Mouse (Mus musculus) heart, embryonic 14.5 days (tissue): Measurements from ENCODE around the gene Man1a. TPM values are rescaled to one million over a fixed set of nuclear protein-coding genes. Genes with fewer than 3 reads are reported as not detected.

Experiments
- ATAC-seq: fragments of 200-750 bp; cut with Nextera tagmentation; 2 replicates; pipeline ENCODE4 v1.8.0; 2017; ENCODE audit warnings: low read depth, moderate TSS enrichment; ENCODE audit not compliant: insufficient number of reproducible peaks, insufficient read depth, low FRiP score
- H3K27ac ChIP-seq, 2 experiments: fragments of 200-500 bp in 1 of 2; fragments of 300-500 bp in 1 of 2; sonication (generic) in 1 of 2; replicated peaks in 1 of 2; 2 replicates each; pipeline ENCODE4 v1.5.1; 2012 to 2014; ENCODE audit warnings: low read depth in 2 of 2, low read length in 2 of 2, control low read depth in 1 of 2, mild to moderate bottlenecking in 1 of 2, mixed read lengths in 1 of 2; ENCODE audit not compliant: control insufficient read depth in 1 of 2, insufficient read depth in 1 of 2
- H3K27me3 ChIP-seq: fragments of 300-500 bp; sonication (generic); 2 replicates; pipeline ENCODE4 v1.6.1; 2014; ENCODE audit warnings: mild to moderate bottlenecking, low read length, control low read depth; ENCODE audit not compliant: control insufficient read depth, insufficient read depth
- H3K36me3 ChIP-seq: fragments of 300-500 bp; sonication (generic); 2 replicates; pipeline ENCODE4 v1.6.1; 2014; ENCODE audit warnings: mild to moderate bottlenecking, control low read depth, low read length, mixed read lengths; ENCODE audit not compliant: control insufficient read depth, insufficient read depth
- H3K4me1 ChIP-seq, 2 experiments: fragments of 200-500 bp in 1 of 2; fragments of 300-500 bp in 1 of 2; sonication (generic) in 1 of 2; 2 replicates each; pipeline ENCODE4 v1.6.1; 2012 to 2014; ENCODE audit warnings: low read length in 2 of 2, control low read depth in 1 of 2, mixed read lengths in 1 of 2; ENCODE audit not compliant: control insufficient read depth in 2 of 2, insufficient read depth in 2 of 2
- H3K4me2 ChIP-seq: fragments of 300-500 bp; sonication (generic); 2 replicates; pipeline ENCODE4 v1.6.1; 2014; ENCODE audit warnings: mild to moderate bottlenecking, low read length
- H3K4me3 ChIP-seq, 2 experiments: fragments of 200-500 bp in 1 of 2; fragments of 300-500 bp in 1 of 2; sonication (generic) in 1 of 2; 2 replicates each; pipeline ENCODE4 v1.5.1; 2012 to 2014; ENCODE audit warnings: low read length in 2 of 2, mild to moderate bottlenecking in 2 of 2, control low read depth in 1 of 2, low read depth in 1 of 2, moderate library complexity in 1 of 2; ENCODE audit not compliant: control insufficient read depth in 1 of 2, insufficient read depth in 1 of 2
- H3K9ac ChIP-seq: fragments of 300-500 bp; sonication (generic); 2 replicates; pipeline ENCODE4 v1.6.1; 2014; ENCODE audit warnings: mild to moderate bottlenecking, low read length
- H3K9me3 ChIP-seq: fragments of 300-500 bp; sonication (generic); 2 replicates; pipeline ENCODE4 v1.6.1; 2016; ENCODE audit warnings: low read length, control low read depth; ENCODE audit not compliant: control insufficient read depth
- whole genome bisulfite sequencing: fragments of 180-500 bp; shearing (Covaris S2); extraction: QIAGEN DNeasy Blood & Tissue Kit; methylation state at CpG from one replicate; pipeline ENCODE4 v1.1.7; 2014; 5-methylcytosine and 5-hydroxymethylcytosine counted together
- polyA plus RNA-seq: library from polyadenylated mRNA; unstranded; fragments of >200 nt; fragmentation: Nextera tagmentation; extraction: Ambion mirVana; gene quantifications from 2 replicates; pipeline ENCODE4 v1.2.1, GENCODE M21; 2014

The Man1a gene
- 8.1 and 8.6 TPM in 2 replicates for polyA plus RNA-seq

DNA sequence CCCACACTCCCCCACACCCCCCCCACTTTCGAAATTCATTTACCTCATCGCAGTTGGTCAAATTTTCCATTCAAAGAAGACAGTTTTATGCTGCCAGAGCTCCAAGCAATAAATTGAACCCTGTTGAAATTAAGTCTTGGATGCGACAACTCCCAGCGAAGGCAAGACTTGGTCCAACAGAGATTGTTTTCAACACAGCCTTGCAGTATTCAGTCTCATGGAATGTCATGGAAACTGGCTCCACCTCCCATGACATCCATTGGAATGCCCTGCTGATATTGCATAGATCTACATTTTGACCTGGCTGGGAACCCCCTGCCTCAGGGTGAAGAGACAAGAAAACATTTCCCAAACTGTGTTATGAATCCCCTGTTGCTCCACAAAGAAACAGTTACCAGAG lies at the start of gene Man1a:
Gene Man1a (minus strand): TSS at position 190 of the 400 bp plus-strand sequence.
- WGBS: 9% methylated on average over 4 of the region's 4 CpGs
- Histone ChIP-seq H3K4me2 (peak within 1 kb of the TSS; percentile 83), H3K27me3 (no peaks in the 10 kb centered on the region), H3K27ac (peak within 1 kb of the TSS; percentile 39 to 52; a peak in 3 of 4 replicates), H3K36me3 (no peaks in the 10 kb centered on the region), H3K4me1 (peaks cover 12 to 26% of the 10 kb centered on the region in 2 experiments), H3K9ac (peak within 1 kb of the TSS; percentile 78), H3K9me3 (no peaks in the 10 kb centered on the region), H3K4me3 (peak within 1 kb of the TSS; percentile 66 to 78)
- no peak for ATAC-seq

DNA sequence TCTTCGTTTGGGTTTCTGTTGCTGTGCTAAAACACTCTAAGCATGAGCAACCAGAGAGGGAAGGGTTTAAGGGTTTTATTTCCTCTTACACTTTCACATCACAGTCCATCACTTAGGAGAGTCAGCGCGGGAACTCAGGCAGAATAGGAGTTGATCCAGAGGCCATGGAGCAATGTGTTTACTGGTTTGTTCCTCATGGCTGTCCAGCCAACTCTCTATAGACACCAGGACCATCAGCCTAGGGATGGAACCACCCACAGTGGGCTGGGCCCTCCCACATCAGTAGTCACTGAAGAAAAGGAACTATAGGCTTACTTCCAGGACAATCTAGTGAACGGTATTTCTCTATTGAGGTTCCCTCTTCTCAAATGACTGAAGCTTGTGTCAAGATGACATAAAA lies 45.4 kb upstream of the Man1a start:
- no peak overlapping the region for H3K9ac ChIP-seq
- no peak overlapping the region for H3K4me2 ChIP-seq
- 86% methylated on average over 4 of the region's 4 CpGs for WGBS
- H3K27ac ChIP-seq: no peak overlapping the region
- H3K36me3 ChIP-seq: no peaks in the 10 kb centered on the region
- H3K9me3 ChIP-seq: no peaks in the 10 kb centered on the region
- H3K4me1 ChIP-seq: peaks cover 3 to 6% of the 10 kb centered on the region in 2 experiments; a peak in 3 of 4 replicates
- no peak for ATAC-seq
- no peak overlapping the region for H3K4me3 ChIP-seq
- no peaks in the 10 kb centered on the region for H3K27me3 ChIP-seq

DNA sequence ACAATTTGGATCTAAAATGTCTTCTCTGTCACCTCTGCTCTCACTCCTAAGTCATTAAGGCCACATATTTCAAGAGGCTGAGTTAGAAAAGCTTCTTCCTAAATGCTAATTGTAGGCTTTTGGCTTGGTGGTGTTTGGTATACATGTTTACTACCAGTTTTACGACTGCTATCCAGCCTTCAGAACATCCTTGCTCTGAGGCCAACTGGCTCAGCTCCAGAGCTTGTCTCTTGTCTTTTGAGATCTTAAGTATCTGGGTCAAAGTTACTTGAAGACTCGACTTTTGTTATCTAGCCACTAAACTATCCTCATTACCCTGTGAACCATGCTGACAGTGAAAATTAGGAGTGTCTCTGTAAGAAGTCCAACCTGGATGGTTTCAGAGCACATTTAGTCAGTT lies 44.0 kb upstream of the Man1a start:
- H3K36me3 ChIP-seq: no peaks in the 10 kb centered on the region
- no peak overlapping the region for H3K4me3 ChIP-seq
- no peak overlapping the region for H3K4me2 ChIP-seq
- peaks cover 3 to 6% of the 10 kb centered on the region in 2 experiments; a peak in 3 of 4 replicates for H3K4me1 ChIP-seq
- H3K9me3 ChIP-seq: no peaks in the 10 kb centered on the region
- no peak overlapping the region for H3K27ac ChIP-seq
- no peak overlapping the region for H3K9ac ChIP-seq
- no peaks in the 10 kb centered on the region for H3K27me3 ChIP-seq
- 49% methylated on average over 2 of the region's 2 CpGs for WGBS
- ATAC-seq: no peak

DNA sequence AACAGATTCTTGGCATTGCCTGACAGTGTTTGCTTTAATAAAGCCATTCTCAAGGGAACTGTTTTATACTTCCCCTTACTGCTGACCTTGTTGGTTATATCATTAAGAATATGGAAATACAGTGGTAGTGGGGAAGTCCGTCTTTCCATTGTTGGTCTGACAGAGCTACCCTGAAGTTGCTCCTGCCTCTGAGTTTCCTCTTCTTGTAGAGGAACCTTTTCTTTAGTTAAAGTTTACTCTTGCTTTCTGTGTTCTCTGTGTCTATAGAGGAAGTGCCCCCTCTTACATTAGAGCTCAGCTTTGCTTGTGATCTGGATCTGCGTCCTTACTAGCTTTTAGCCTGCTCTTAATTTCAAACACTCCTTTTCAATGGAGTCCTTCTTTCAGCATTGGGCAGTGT lies 42.9 kb upstream of the Man1a start:
- ATAC-seq: no peak

DNA sequence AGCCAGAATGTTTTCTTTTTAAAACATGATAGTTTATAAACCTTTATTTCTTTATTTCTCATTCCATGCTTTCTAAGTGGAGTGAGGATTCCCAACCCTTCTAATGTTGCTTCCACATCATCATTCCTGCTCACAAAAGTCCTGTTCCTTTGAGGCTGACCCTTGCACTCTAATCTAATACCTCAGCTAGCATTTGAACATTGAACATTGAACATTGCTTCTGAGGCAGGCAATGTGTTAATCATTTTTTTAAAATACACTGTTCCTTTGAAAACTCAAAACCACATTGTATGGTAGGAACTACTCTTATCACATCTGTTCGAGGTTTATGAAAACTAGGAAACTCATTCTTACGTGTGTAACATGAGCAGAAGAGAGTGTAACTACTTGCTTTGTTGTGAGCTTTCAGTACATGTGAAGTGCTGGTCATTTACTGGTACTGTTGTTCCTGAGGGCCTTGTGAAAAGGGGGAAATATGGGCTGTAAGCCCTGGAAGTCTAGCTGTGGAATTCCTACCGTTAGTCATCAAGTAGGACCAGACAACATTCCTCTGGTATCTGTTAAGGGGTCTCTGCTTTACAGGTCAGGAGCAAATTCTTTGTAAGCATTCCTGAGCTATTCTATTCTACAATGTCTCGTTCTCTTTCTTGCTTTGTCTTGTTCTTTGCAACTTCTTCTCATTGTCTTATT lies 42.0 kb upstream of the Man1a start:
- Histone ChIP-seq H3K4me3 (no peak overlapping the region), H3K27ac (peak overlapping the region; percentile 1 to 53; a peak in 1 of 4 replicates), H3K4me1 (peaks cover 3 to 6% of the 10 kb centered on the region in 2 experiments; a peak in 3 of 4 replicates), H3K9me3 (no peaks in the 10 kb centered on the region), H3K4me2 (no peak overlapping the region), H3K36me3 (no peaks in the 10 kb centered on the region), H3K9ac (no peak overlapping the region), H3K27me3 (no peaks in the 10 kb centered on the region)
- ATAC-seq: no peak
- WGBS: 14% methylated on average over 4 of the region's 4 CpGs

More for the DNA sequence above, 42.9 kb upstream of the Man1a start:
- peaks cover 3 to 6% of the 10 kb centered on the region in 2 experiments; a peak in 3 of 4 replicates for H3K4me1 ChIP-seq
- peak overlapping the region in 1 of 2 experiments; percentile 32; a peak in 1 of 4 replicates for H3K27ac ChIP-seq
- H3K4me3 ChIP-seq: no peak overlapping the region
- no peaks in the 10 kb centered on the region for H3K27me3 ChIP-seq
- no peak overlapping the region for H3K9ac ChIP-seq
- H3K9me3 ChIP-seq: no peaks in the 10 kb centered on the region
- H3K36me3 ChIP-seq: no peaks in the 10 kb centered on the region
- no peak overlapping the region for H3K4me2 ChIP-seq
- WGBS: 69% methylated on average over 2 of the region's 2 CpGs

DNA sequence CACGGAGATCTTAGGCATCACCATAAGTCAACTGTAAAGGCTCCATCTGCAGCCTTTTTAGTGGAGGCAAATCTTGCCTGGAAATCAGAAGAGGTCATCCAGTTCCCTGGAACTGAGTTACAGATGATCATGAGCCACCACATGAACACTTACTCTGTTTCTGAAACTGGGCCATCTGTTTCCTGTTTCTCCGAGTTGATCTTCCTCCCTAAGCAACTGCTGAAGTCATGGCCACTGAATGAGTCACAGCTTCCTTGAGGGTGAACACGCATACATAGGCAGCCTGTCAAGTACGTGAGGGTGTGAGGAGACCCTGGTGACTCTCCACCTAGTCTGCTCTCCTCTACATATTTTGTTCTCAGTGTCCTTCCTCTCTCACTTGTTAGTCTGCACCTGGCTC lies 41.4 kb upstream of the Man1a start:
- Histone ChIP-seq H3K4me2 (no peak overlapping the region), H3K27ac (peak overlapping the region in 1 of 2 experiments; percentile 53; a peak in 1 of 4 replicates), H3K4me1 (peaks cover 3 to 9% of the 10 kb centered on the region in 2 experiments), H3K9me3 (no peaks in the 10 kb centered on the region), H3K27me3 (no peaks in the 10 kb centered on the region), H3K9ac (no peak overlapping the region), H3K4me3 (no peak overlapping the region), H3K36me3 (no peaks in the 10 kb centered on the region)
- peak; percentile 78 for ATAC-seq
- WGBS: 38% methylated on average over 4 of the region's 4 CpGs

DNA sequence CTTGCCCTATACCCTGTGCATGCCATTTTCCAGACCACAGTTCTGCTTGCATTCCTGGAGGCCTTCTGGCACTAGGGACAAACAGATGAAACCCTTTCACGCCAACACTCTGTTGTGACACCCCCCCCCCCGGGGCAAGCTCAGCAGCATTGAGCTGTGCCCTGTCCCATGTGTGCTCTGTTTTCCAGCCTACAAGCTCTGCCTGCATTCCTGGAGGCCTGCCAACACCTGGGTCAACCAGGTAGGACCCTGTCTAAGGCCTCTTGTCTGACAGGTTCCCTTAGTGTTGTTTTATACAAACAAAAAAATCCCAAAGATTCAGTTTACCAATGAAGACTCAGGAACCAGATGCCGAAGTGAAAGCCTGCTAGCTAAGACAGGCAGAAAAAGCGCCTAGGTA lies 27.3 kb upstream of the Man1a start:
- H3K9me3 ChIP-seq: no peaks in the 10 kb centered on the region
- H3K36me3 ChIP-seq: no peaks in the 10 kb centered on the region
- WGBS: 73% methylated on average over 4 of the region's 4 CpGs
- H3K4me3 ChIP-seq: no peak overlapping the region
- no peak overlapping the region for H3K27ac ChIP-seq
- H3K4me1 ChIP-seq: no peaks in the 10 kb centered on the region
- no peak overlapping the region for H3K4me2 ChIP-seq
- no peak for ATAC-seq
- no peaks in the 10 kb centered on the region for H3K27me3 ChIP-seq
- H3K9ac ChIP-seq: no peak overlapping the region

DNA sequence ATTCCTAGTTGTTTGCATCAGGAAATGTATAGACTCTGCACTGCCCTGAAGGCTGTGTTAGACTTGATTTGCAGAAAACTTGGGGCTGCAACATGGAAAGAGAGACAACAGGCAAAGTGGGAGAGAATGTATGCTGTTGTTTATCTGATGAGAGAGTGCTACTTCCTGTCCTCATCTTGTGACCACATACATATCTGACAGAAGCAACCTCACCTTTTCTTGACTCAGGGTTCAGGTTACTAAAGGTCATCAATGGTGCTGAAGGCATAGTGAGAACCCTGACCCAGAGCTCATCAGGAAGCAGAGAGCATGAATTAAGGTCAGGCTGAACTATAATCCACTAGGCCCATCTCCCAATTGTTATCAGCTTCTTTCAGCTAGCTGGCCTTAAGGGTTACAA lies 15.7 kb upstream of the Man1a start:
- Histone ChIP-seq H3K36me3 (no peaks in the 10 kb centered on the region), H3K27me3 (no peaks in the 10 kb centered on the region), H3K4me1 (no peaks in the 10 kb centered on the region), H3K27ac (no peak overlapping the region), H3K9me3 (no peaks in the 10 kb centered on the region), H3K4me2 (no peak overlapping the region), H3K9ac (no peak overlapping the region), H3K4me3 (no peak overlapping the region)
- ATAC-seq: no peak
